Mouse (Mus musculus) lung, adult 2 months (tissue): ENCODE data around the gene Taok3.

Experiments used
- CTCF ChIP-seq: fragments of 200-500 bp; IDR thresholded peaks from 2 replicates; pipeline ENCODE4 v1.5.1; 2011; ENCODE audit warnings: mild to moderate bottlenecking, low read length, control low read depth; ENCODE audit not compliant: insufficient read depth
- POLR2A ChIP-seq: fragments of 200-500 bp; IDR thresholded peaks from 2 replicates; pipeline ENCODE4 v1.6.1; 2011; ENCODE audit warnings: low read depth, mild to moderate bottlenecking, control low read depth, low read length, borderline replicate concordance; ENCODE audit errors: extremely low read depth

- no peak for TF ChIP-seq CTCF
- no peak for TF ChIP-seq POLR2A
Measured at GRCm38 (mm10) chr5:117168351-117169100, 48.6 kb downstream of the Taok3 start.
